Mouse (Mus musculus) E14TG2a.4 (cell line): ENCODE measurements around the gene Itgal.

ENCODE experiments used
- CTCF ChIP-seq: conservative IDR thresholded peaks from 2 replicates; pipeline ENCODE4 v1.5.1; 2014; ENCODE audit warnings: low read length
- NANOG ChIP-seq: IDR thresholded peaks from 2 replicates; pipeline ENCODE4 v1.6.1; 2014; ENCODE audit warnings: borderline replicate concordance, low read length, mixed read lengths
- POU5F1 ChIP-seq: IDR thresholded peaks from 2 replicates; pipeline ENCODE4 v1.6.1; 2014; ENCODE audit warnings: low read length, borderline replicate concordance

GRCm38 (mm10) chr7:127273925-127274789, 21.9 kb upstream of the Itgal start, which contains the start of gene Sephs2:
- TF ChIP-seq CTCF = no peak
- TF ChIP-seq NANOG = no peak
- no peak for TF ChIP-seq POU5F1
